Mouse (Mus musculus) Patski (cell line): Measurements from ENCODE around the gene Cd163. TPM values are rescaled to one million over a fixed set of nuclear protein-coding genes. Genes with fewer than 3 reads are reported as not detected.

Experiments
- ATAC-seq: fragments of 100-300 bp; one replicate; pipeline ENCODE4 v1.8.0; 2021
- CTCF ChIA-PET: fragments of 350-600 bp; sonication (Branson Sonifier 250); formaldehyde crosslinking; loops from one replicate; lab custom pipeline; 2022; ENCODE audit warnings: inconsistent platforms; lab: Charles Lee
- POLR2A ChIA-PET: fragments of 350-600 bp; sonication (Branson Sonifier 250); formaldehyde crosslinking; loops from one replicate; lab custom pipeline; 2022; ENCODE audit warnings: antibody characterized with exemption, inconsistent platforms; lab: Charles Lee
- DNase-seq: peaks from one replicate; pipeline ENCODE4 v3.0.0-alpha.2; 2011; ENCODE audit warnings: low read depth, low spot score
- H3K27me3 ChIP-seq: fragments of 371-371 bp; one replicate; pipeline ENCODE4 v1.5.1; 2021
- CTCF ChIP-seq: fragments of 100-300 bp; IDR thresholded peaks from one replicate; pipeline ENCODE4 v1.5.1; 2021
- in situ Hi-C: fragments of 300-500 bp; cut with MboI; formaldehyde crosslinking; loops from 3 replicates; pipeline ENCODE4 v1.11.1; 2018; ENCODE audit warnings: low pct_unique_long_range_greater_than_20kb, mixed read lengths
- polyA plus RNA-seq: library from polyadenylated mRNA; unstranded; gene quantifications from one replicate; pipeline ENCODE4 v1.2.3, GENCODE M21; 2021

Gene Cd163
- polyA plus RNA-seq, 1 experiment from 2014 or later: not detected

GRCm38 (mm10) chr6:124308935-124309334, 4.5 kb downstream of the Cd163 start:
- TF ChIP-seq CTCF: no peak
- ATAC-seq (no peak), DNase-seq (no peak)
- in situ Hi-C loops: no loop called here
- peaks cover 44% of the 10 kb centered on the region for H3K27me3 ChIP-seq
- ChIA-PET CTCF (no interaction called here), POLR2A (no interaction called here)

GRCm38 (mm10) chr6:124312292-124312691, 7.8 kb downstream of the Cd163 start:
- DNase-seq (no peak), ATAC-seq (no peak)
- ChIA-PET CTCF (no interaction called here), POLR2A (no interaction called here)
- TF ChIP-seq CTCF: no peak
- peaks cover 24% of the 10 kb centered on the region for H3K27me3 ChIP-seq
- in situ Hi-C loops: no loop called here

- POLR2A ChIA-PET: no interaction called here
- DNase-seq: no peak
- CTCF ChIA-PET: no interaction called here
- in situ Hi-C loops: no loop called here
- no peak for ATAC-seq
- no peak for TF ChIP-seq CTCF
- peaks cover 39% of the 10 kb centered on the region for H3K27me3 ChIP-seq
These were observed 15.9 kb downstream of the Cd163 start for GRCm38 (mm10) chr6:124320371-124320770.

DNA sequence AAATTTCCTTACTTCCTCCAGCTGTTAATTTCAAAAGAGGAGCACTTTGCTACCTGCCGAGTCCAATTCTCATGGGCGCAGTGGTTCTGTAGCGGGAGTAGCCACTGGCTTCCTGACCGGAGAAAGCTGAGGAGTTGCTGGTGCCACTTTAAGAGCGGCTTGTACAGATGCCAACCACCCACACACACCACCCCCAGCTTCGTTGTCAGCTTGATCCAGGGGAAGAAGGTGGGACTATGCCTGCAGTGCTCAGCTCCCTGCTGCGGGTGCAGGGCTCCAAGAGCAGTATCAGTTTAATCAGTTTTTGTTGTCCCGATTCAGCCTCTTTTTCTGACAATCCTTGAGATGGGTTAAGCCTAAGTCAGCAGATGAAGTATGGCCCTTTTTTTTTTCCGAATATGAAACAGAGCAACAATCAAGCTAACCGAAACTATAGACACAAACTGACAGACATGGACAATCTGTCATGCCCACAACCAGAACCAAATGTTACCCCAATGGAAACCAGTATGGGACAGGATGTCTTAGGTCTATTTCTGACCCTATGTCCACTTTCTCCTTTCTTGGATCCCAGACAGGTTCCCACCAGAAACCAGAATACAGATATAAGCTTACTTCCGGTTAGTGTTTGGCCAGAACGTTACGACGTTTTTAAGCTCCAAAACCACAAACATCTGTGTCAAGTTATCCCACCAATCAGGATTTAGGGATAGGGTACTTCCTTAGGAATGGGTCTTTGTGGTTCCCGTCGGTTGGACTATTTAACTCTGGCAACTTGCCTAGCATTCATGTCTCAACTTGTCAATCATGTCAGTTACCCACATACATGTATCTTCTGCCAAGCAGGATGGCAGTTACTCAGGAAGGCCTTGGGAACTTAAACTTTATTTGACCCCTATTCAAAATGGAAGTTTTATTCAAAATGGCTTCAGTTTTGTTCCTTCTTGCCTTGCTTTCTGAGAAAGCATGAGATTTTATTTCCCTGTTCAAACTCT, 17.3 kb downstream of the Cd163 start:
- CTCF ChIA-PET: no interaction called here
- in situ Hi-C loops: no loop called here

GRCm38 (mm10) chr6:124328394-124328991, 24.0 kb downstream of the Cd163 start:
- no peak for TF ChIP-seq CTCF
- in situ Hi-C loops: no loop called here
- POLR2A ChIA-PET: no interaction called here
- DNase-seq (no peak), ATAC-seq (no peak)
- CTCF ChIA-PET: no interaction called here
- peaks cover 47% of the 10 kb centered on the region for H3K27me3 ChIP-seq

More for the DNA sequence above, 17.3 kb downstream of the Cd163 start:
- TF ChIP-seq CTCF: no peak
- no peak for ATAC-seq
- no peak for DNase-seq
- peaks cover 50% of the 10 kb centered on the region for H3K27me3 ChIP-seq
- POLR2A ChIA-PET: no interaction called here

GRCm38 (mm10) chr6:124329622-124330021, 25.2 kb downstream of the Cd163 start:
- ChIA-PET POLR2A (no interaction called here), CTCF (no interaction called here)
- no peak for ATAC-seq
- in situ Hi-C loops: no loop called here
- TF ChIP-seq CTCF: peak; percentile 42
- no peak for DNase-seq
- H3K27me3 ChIP-seq: peaks cover 38% of the 10 kb centered on the region

- peaks cover 13% of the 10 kb centered on the region for H3K27me3 ChIP-seq
- CTCF ChIA-PET: no interaction called here
- no peak for TF ChIP-seq CTCF
- DNase-seq: no peak
- no peak for ATAC-seq
- POLR2A ChIA-PET: no interaction called here
- in situ Hi-C loops: no loop called here
These were observed 40.6 kb downstream of the Cd163 start for GRCm38 (mm10) chr6:124345096-124345495.

DNA sequence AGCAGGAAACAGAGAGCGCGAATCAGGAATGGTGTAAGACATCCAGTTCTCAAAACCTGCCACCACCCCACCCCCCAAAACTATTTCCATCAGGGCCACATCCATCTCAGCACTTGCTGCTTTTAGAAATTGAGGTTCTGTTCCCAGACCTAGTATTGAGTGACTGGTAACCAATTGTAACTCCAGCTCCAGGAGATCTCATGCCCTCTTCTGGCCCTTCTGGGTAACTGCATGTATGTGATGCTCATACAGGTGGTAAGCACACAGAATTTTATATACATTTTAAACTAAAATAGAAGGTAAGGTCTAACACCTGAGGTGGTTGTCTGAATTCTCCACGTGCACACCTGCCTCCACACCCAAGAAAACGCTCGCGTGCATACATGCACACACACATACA, 42.2 kb downstream of the Cd163 start:
- CTCF ChIA-PET: no interaction called here

GRCm38 (mm10) chr6:124353246-124353645, 48.8 kb downstream of the Cd163 start:
- in situ Hi-C loops: no loop called here
- CTCF ChIA-PET: no interaction called here
- POLR2A ChIA-PET: no interaction called here
- ATAC-seq: no peak
- TF ChIP-seq CTCF: no peak
- peaks cover 29% of the 10 kb centered on the region for H3K27me3 ChIP-seq
- no peak for DNase-seq

More for the DNA sequence above, 42.2 kb downstream of the Cd163 start:
- in situ Hi-C loops: no loop called here
- DNase-seq: no peak
- peaks cover 15% of the 10 kb centered on the region for H3K27me3 ChIP-seq
- peak; percentile 36 for TF ChIP-seq CTCF
- POLR2A ChIA-PET: no interaction called here
- ATAC-seq: no peak

DNA sequence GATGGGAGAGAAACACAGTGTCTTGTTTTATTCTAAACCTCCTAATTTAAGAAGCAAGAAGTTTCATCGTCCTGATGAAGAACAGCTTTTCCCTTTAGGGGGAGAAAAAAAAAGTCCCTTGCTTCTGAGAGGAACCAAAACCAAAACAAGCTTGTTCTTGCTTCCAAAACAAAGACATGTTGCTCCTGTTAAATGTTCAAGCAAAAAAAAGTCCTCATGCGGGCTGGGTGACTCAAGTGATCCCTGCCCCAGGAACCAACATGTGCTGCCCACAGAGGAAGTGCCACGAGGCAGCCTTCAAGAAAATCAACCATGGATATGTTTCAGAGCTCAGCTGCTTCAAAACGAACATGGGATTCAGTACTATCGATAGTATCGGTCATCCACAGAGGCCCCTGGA, 54.5 kb downstream of the Cd163 start:
- peaks cover 36% of the 10 kb centered on the region for H3K27me3 ChIP-seq
- in situ Hi-C loops: no loop called here
- no peak for TF ChIP-seq CTCF
- POLR2A ChIA-PET: no interaction called here
- DNase-seq (no peak), ATAC-seq (no peak)
- CTCF ChIA-PET: interaction anchor here (1.2 kb wide), 2 partner anchors 11 to 15 kb away, joined by 3 to 5 read pairs; no protein-coding TSS in a partner anchor

DNA sequence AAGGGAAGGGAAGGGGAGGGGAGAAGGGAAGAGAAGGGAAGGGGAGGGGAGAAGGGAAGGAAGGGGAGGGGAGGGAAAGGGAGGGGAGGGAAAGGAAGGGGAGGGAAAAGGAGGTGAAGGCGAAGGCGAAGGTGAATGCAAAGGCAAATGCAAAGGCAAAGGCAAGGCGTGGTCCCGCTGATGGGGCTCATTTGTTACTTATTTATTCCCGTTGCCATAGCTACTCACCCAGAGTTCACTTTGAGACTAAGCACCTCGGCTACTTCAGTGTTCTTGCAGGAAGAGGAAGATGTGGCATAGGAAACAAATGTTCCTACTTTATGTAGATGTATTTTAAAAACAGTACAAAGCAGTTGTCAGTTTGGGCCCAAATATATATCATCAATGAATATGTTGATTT, 56.1 kb downstream of the Cd163 start:
- POLR2A ChIA-PET: no interaction called here
- TF ChIP-seq CTCF: no peak
- H3K27me3 ChIP-seq: peaks cover 27% of the 10 kb centered on the region
- DNase-seq: no peak
- CTCF ChIA-PET: no interaction called here
- no peak for ATAC-seq
- in situ Hi-C loops: no loop called here
